Mouse (Mus musculus) gonadal fat pad, adult 2 months (tissue): ENCODE measurements around the gene Rplp2. TPM values are rescaled to one million over a fixed set of nuclear protein-coding genes. Genes with fewer than 3 reads are reported as not detected.
"Not testable (repeated sequence)": the region's sequence is repeated elsewhere in the genome, so short reads cannot be mapped to it uniquely, and the experiment has no call there.

Source experiments
- DNase-seq: peaks from one replicate; pipeline ENCODE4 v3.0.0-alpha.2; 2012; ENCODE audit warnings: low read depth
- polyA plus RNA-seq: library from polyadenylated mRNA; depleted of rRNA; stranded (reverse); fragments of >200 nt; gene quantifications from 2 replicates; pipeline ENCODE4 v1.2.3, GENCODE M21; 2012

Rplp2 gene
- polyA plus RNA-seq, 1 experiment, result 599 TPM

DNA sequence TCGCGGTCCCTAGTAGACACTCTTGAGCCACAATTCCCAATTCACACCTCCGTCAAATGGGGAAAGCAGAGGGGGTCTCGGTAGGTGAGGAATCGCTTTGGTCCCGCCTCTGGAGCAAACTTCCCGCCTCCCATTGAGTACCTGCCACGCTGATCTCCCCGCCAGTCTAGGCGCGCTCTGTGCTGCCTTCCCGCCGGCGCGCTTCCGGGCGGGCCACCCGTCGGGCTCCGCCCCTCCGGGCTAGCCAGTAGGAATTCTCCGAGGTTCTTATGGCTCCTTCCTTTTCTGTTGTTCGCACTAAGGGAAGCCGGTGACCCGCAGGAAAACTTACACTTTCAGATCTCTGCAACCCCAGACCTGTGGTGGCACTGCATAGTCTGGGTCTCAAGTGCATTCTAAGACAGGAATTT is 3.3 kb upstream of the Rplp2 start, which contains the start of gene Pidd1:
TSS of gene Pidd1 (minus strand) at position 198 of the 410 bp plus-strand sequence.
- no peak for DNase-seq

DNA sequence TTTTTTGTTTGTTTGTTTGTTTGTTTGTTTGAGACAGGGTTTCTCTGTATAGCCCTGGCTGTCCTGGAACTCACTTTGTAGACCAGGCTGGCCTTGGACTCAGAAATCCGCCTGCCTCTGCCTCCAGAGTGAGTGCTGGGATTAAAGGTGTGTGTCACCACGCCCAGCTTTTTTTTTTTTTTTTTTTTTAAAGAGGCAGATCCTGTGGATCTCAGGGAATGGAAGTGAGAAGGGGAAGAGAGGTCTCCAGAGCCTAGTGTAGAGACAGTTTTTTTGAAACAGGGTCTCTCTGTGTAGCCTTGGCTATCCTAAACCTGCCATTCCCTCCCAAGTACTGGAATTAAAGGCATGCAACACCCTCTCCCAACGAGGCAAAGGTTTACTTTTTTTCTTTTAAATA is 796 bp upstream of the Rplp2 start:
- not testable (repeated sequence) for DNase-seq

DNA sequence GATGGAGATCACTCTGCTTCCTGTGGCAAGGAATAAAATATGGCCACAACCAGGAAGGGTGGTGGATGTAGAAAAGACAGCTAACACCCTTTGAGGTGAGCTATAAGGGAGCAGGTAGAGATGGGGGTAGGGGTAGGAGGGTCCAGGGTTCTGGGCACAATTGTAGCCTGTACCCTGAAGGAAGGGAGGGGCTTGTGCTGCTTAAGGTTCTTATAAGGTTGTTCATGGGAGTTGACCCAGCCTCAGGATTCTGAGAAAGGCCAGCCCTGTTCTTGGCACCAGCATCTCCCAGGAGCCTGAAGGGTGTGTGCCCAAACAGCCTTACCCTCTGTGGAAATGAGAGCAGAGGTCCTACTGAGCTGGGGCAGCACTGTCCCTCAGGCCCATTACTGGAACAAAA is 4.8 kb downstream of the Rplp2 start:
- no peak for DNase-seq

DNA sequence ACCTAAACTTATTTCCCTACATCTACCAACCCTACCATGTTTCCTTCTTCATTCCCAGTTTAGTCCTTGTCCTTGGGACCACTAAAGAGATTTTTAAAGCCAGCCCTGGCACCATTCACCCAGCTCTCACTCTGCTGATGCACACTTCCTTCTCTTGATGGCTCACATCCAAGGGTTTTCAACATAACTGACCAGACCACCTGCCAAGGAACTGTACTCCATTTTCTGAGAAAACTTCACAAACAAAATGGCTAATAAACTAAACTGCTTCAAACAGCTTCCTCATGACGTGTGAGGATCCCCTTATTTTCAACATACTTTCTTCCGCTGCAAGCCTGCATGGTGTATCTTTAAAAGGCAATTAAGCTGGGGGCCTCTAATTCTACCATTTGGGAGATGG is 6.5 kb downstream of the Rplp2 start:
- no peak for DNase-seq

DNA sequence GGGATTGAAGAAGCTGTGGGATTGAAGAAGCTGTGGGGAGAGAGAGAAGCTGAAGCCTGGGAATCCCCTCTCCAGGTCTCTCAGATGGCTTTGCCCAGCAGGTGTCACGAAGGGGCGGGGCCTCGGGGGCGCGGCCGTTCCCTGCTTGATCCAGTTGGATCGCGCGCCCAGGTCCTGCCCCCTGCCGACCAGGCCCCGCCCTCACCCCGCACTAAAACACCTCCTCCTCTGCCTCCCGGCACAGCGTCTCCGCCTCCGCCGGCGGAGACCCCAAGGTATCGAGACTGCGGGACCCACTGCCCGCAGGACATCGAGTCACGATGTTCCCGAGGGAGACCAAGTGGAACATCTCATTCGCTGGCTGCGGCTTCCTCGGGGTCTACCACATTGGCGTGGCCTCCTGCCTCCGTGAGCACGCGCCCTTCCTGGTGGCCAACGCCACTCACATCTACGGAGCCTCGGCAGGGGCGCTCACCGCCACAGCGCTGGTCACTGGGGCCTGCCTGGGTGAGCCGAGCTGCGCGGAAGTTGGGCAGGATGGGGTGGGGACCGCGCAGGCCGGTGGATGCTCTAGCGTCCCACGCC is 7.9 kb downstream of the Rplp2 start, which contains the start of gene Pnpla2:
TSS of gene Pnpla2 (plus strand) at position 232 of the 585 bp plus-strand sequence.
- DNase-seq, result no peak

DNA sequence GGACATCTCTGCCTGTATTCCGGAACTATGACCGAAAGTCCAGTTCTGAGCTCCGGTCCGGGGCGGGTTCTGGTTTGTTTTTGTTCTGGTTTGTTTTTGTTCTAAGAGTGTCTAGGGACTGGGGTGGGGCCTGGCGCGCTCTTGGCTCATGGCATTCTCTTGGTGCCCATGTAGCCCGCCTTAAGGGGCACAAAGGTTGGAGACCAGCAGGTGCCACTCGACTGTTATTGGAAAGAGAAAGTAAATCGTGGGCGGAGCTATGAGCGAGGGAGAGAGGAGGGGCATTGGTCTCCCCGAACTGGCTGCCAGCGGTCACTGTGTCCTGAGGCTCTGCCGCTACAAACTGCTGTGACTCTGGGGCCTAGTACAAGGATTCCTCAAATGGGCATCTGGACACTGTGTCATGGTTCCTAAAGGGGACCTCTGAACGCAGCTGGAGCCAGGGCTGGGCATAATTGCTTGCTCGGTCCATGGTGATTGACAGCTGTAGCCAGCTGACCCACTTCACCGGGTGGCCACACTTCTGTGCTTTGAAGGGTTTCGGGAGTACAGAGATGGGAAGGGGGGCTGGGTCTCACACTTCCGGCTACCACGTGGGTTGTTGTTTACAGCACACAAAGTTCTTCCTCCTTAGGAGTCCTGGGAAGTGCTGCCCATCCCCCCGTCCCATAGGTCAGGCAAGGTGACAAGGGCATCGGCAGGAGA is 8.6 kb downstream of the Rplp2 start:
- DNase-seq, result no peak

DNA sequence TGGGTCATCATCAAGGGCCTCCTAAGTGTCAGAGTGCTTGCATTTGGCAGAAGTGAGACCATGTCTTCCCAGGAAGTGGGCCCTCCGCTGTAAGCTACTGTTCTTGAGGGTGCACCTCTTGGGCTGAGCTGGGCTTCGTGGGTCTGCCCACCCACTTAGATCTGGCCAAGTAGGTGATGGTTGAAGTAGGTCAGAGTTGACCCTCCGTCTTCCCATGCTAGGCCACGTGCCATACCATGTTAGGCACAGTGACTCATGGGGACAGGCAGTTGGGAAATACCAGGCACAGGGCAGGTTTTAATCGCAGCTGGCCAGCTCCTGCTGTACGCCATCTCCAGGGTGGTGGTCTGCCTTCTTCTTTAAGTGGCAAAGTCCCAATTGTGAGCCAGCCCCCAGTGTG is 9.6 kb downstream of the Rplp2 start:
- no peak for DNase-seq

DNA sequence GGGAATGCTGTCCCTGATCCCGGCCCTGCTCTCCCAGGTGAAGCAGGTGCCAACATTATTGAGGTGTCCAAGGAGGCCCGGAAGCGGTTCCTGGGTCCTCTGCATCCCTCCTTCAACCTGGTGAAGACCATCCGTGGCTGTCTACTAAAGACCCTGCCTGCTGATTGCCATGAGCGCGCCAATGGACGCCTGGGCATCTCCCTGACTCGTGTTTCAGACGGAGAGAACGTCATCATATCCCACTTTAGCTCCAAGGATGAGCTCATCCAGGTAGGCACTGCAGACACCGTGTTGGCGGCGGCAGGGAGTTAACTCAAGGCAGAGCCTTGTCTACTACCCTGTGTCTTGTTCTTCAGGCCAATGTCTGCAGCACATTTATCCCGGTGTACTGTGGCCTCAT is 10.1 kb downstream of the Rplp2 start:
- DNase-seq, result no peak

DNA sequence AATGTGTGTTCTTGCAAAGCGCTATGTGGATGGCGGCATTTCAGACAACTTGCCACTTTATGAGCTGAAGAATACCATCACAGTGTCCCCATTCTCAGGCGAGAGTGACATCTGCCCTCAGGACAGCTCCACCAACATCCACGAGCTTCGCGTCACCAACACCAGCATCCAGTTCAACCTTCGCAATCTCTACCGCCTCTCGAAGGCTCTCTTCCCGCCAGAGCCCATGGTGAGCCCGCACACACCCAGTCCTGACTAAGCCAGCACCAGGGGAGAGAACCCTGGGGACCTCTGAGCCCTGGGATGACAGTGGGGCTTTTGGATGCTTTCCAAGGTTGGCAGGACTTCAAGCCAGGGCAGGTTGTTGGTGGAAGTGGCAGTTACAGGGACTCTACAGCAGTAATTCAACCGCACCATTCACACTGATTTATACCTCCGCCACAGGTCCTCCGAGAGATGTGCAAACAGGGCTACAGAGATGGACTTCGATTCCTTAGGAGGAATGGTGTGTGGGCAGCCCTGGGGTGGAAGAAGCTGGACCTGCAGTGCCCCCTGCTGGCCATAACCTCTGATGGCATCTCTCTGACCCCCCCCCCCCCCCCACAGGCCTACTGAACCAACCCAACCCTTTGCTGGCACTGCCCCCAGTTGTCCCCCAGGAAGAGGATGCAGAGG is 11.0 kb downstream of the Rplp2 start:
- DNase-seq, result no peak

DNA sequence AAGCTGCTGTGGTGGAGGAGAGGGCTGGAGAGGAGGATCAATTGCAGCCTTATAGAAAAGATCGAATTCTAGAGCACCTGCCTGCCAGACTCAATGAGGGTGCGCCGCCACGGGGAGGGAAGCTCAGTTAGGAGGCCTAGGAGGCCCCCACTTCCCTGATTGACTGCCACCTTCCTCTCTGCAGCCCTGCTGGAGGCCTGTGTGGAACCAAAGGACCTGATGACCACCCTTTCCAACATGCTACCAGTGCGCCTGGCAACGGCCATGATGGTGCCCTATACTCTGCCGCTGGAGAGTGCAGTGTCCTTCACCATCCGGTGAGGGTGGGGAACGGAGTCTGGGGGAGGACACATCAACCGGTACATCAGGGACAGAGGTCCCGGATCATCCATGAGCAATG is 11.5 kb downstream of the Rplp2 start:
- no peak for DNase-seq

DNA sequence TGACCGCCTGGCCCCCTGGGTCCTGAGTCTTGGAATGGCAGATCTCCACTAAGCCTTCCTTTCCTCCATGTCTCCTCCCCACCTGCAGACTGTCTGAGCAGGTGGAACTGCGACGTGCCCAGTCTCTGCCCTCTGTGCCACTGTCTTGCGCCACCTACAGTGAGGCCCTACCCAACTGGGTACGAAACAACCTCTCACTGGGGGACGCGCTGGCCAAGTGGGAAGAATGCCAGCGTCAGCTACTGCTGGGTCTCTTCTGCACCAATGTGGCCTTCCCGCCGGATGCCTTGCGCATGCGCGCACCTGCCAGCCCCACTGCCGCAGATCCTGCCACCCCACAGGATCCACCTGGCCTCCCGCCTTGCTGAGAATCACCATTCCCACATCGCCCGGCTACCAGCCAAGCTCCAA is 12.1 kb downstream of the Rplp2 start:
- no peak for DNase-seq

DNA sequence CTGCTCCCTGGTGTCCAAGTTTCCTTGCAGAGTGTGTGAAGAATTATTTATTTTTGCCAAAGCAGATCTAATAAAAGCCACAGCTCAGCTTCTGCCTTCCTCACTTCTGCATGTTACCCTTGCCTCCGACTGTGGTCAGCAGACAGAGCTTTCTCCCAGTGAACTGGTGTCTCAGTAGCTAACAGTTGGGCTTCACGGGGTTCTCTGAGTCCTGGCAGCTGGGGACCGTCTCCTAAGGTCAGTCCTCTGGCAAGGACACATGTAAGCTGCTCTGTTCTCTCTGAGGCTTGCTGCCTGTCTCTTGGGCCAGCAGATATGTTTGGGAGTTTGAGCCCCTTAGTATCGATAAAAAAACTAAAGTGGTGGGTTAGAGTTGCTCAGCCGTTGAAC is 12.8 kb downstream of the Rplp2 start:
- no peak for DNase-seq

DNA sequence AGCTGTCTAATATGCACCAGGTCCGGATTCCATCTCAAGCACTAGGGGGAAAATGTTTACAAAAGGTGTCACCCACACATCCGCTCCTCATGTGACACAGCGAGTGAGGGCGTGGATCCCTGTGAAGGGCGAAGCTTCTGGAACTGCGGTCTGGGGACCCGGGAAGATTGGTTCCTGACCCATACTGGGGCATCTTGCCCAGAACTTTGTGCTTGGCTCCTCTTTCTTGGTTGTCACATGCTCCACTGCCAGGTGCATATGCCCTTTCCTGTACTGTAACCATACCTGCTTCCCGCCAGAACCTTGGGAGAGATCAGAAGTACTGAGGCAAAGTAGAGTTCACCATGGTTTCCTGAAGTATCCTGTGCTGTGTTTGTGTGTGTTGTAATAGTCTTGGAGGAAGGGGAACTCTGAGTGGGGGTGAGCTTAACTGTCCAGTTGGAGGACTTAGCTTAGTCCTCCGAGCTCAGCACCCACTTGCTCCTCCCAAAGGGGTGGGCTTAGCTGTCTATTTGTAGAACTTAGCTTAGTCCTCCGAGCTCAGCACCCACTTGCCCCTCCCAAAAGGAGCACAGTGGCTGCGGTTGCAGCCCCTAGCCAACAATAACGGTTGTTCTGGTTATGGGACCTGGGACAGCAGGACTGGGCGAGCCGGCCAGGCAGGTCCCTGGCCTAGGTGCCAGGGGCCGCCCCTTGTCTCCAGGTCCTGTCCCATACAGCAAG is 13.4 kb downstream of the Rplp2 start, which contains the start of gene Cracr2b:
TSS of gene Cracr2b (plus strand) at position 704 of the 723 bp plus-strand sequence.
- DNase-seq, result peak; percentile 95

DNA sequence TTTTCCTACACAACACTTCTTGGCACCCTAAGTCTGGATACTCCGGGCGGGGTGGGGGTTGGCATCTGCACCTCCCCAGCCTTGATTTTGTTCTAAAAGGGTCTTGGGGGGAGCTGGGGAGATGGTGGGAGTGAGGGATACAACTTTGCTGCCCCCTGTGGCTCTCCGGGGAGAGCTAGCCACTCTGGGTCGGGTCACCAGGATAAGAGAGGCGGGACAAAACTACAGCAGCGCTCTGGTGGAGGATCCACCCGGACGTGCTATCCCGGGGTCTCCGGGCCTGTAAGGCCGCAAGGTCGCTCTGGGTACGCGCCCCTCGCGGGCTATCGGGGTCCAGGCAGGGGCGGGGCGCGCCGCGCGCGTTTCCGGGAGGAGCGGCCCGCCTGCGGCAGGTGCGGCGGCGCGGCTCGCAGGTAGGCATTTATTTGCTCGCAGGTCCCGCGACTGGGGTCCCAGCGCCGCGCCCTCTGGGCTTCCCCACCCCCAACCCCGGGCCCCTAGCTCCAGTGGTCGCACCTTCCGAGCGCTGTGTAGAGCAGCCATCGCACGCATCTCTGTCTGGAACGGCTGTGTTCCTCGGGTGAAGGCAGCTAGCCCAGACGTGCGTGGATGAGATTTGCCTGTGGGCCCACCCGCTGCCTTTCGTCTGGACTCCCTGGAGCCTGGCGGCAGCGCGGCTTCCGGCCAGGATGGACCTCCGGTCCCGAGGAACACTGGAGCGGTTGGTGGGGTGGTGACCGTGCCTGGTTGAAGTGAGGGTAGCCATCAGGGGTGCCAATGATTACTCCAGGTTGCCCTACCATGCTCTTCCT is 14.6 kb downstream of the Rplp2 start:
- DNase-seq, result no peak

DNA sequence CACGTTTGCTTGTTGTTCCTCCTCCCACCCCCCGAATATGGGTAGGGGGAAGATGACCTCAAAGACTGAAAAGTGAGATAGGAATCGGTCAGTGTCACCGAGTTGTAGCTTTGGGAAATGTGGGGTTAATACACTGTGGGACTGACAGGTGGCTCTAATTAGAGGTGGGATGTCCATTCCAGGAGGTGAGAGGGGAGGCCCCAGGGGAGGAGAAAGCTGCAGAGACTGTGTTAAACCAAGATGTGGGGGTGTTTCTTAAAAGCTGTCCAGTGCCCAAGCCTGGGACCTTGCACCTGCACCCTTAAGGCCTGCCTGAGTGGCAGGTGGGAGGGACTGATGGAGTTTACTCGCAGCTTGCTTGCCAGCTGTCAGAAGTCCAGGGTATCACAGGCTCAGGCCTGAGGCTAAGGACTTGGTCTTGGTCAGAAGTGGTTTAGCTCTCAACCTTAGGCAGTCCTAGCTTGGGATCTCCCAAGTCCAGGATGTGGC is 15.2 kb downstream of the Rplp2 start:
- DNase-seq, result no peak

DNA sequence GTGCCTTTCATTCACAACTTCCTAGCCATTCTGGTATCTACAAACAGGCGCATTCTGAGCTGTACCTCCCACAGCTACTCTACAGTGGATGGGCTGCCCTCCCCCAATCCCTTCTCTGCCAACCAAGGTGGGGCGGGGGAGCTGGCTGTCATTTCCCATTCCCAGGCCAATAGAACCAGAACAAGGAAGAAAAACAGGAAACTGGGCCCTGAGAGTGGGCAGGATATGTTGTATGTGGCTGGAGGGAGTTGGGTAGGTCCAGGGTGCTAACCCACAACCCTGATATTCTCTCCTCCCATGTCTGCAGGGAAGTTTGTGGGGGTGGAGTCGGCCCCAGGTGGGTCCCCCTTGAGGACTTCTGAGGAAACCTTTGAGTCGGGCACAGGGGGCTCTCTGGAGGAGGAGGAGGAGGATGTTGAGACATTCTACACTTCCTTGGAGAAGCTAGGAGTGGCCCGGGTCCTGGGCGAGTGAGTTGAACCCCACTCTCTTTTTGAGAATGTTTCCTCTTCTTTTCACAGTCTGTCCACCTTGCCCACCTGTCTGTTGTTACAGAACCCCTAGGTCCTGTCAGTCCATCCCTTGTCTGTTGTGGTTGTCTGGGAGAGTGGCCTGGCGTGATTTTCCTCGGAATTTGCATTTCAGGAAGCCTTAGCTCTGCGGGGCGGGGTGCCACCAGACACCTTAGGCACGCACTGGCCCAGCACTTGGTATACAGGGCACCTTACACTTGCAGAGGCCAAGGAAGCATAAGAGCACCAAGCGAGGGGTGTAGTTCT is 16.8 kb downstream of the Rplp2 start:
- no peak for DNase-seq

DNA sequence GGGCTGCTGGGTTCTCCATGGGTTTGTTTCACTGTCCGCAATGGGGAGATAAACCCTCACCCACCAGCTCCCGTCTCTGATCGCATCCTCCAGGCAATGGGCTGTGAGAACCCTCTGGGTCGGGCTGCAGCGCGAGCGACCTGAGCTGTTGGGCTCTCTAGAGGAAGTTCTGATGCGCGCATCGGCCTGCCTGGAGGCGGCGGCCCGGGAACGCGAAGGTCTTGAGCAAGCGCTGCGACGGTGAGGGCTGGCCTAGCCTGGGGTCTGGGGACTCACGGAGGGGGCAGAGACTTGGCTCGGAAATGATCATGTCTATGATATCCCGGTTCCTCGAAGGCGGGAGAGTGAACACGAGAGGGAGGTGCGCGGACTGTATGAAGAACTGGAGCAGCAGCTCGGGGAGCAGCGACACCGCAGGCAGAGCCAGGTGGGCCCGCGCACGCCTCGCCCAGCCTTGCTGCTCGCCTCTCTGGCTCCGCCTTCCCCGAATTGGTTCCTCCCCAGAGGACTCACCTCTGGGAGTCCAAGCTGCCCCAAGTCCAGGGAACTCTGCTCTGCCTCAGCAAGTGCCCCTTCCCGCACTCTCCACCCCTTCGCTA is 17.5 kb downstream of the Rplp2 start:
- DNase-seq, result no peak

DNA sequence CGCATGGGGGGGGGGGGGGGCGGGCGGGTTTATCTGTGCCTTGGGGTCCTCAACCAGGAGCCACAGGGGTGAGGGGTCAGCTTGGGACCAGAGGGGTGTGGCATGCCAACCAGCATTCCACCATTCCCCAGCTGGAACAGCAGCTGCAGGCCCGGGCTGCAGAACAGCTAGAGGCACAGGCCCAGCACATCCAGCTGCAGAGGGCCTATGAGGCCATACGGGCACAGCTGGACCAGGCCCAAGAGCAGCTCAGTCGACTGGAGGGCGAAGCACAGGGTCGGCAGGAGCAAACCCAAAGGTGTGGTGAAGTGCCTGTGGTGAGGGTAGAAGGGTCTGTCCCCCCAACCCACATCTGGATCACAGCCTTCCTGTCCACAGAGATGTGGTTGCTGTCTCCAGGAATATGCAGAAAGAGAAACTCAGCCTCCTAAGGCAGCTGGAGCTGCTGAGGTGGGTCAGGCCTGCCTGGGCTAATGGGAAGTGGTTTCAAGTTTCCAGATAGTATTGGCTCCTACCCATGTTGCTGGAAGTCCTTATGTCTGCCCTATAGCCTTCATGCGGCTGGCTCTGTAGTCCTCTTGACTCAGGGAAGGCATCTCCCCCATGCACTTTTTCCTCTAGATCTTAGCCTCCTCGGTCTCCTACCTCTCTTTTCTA is 18.3 kb downstream of the Rplp2 start:
- DNase-seq, result no peak

DNA sequence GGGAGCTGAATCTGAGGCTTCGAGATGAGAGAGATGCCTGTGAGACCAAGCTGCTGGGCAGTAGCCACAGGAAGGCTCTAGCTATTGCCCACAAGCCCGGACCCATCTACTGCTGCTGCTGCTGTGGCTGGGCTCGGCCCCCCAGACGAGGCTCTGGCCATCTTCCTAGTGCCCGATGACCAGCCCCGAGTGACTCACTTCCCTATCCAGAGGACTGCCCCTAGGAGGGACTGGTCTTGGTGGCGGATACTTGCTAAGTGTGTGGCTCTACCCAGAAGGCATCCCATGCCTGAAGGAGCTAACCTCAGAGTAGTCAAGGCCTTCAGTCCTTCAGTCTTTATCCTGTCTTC is 18.9 kb downstream of the Rplp2 start:
- DNase-seq, result no peak
